Mouse (Mus musculus) CD4-positive helper T cell, adult 2 months (primary cell): ENCODE measurements around the gene Lpcat3.
"Not testable (repeated sequence)": the region's sequence is repeated elsewhere in the genome, so short reads cannot be mapped to it uniquely, and the experiment has no call there.

ENCODE experiments used
- DNase-seq: peaks from one replicate; pipeline ENCODE4 v3.0.0-alpha.2; 2012; ENCODE audit warnings: low read depth, missing footprints, low spot score

Lpcat3 gene

GRCm38 (mm10) chr6:124662477-124663423 is at the start of gene Lpcat3:
TSS of gene Lpcat3 (plus strand) at chr6:124663027.
- peak; percentile 99 for DNase-seq

GRCm38 (mm10) chr6:124625612-124626011 is 37.2 kb upstream of the Lpcat3 start:
- no peak for DNase-seq

GRCm38 (mm10) chr6:124626184-124626583 is 36.6 kb upstream of the Lpcat3 start:
- not testable (repeated sequence) for DNase-seq

GRCm38 (mm10) chr6:124630763-124631162 is 32.1 kb upstream of the Lpcat3 start:
- DNase-seq, result no peak

GRCm38 (mm10) chr6:124635985-124636384 is 26.8 kb upstream of the Lpcat3 start, which contains the start of gene C1s2:
TSS of gene C1s2 (minus strand) at chr6:124636085.
- DNase-seq, result not testable (repeated sequence)

- DNase-seq, result not testable (repeated sequence)
Observed at GRCm38 (mm10) chr6:124636858-124637460, 25.9 kb upstream of the Lpcat3 start.

GRCm38 (mm10) chr6:124640041-124640440 is 22.8 kb upstream of the Lpcat3 start:
- DNase-seq, result no peak

- DNase-seq, result peak; percentile 72
Observed at GRCm38 (mm10) chr6:124640997-124641396, 21.8 kb upstream of the Lpcat3 start.

GRCm38 (mm10) chr6:124646394-124646793 is 16.4 kb upstream of the Lpcat3 start:
- DNase-seq, result no peak

- no peak for DNase-seq
Observed at GRCm38 (mm10) chr6:124655893-124656292, 6.9 kb upstream of the Lpcat3 start.

GRCm38 (mm10) chr6:124658067-124658466 is 4.8 kb upstream of the Lpcat3 start:
- DNase-seq, result no peak

- no peak for DNase-seq
Observed at GRCm38 (mm10) chr6:124661156-124661806, 1.5 kb upstream of the Lpcat3 start.

- no peak for DNase-seq
Observed at GRCm38 (mm10) chr6:124661995-124662394, 832 bp upstream of the Lpcat3 start.

- no peak for DNase-seq
Observed at GRCm38 (mm10) chr6:124663424-124663795, 583 bp downstream of the Lpcat3 start.

GRCm38 (mm10) chr6:124664256-124664655 is 1.4 kb downstream of the Lpcat3 start:
- no peak for DNase-seq

- peak; percentile 43 for DNase-seq
Observed at GRCm38 (mm10) chr6:124665011-124665410, 2.2 kb downstream of the Lpcat3 start.

- DNase-seq, result no peak
Observed at GRCm38 (mm10) chr6:124669234-124669859, 6.5 kb downstream of the Lpcat3 start.

GRCm38 (mm10) chr6:124670281-124670900 is 7.6 kb downstream of the Lpcat3 start:
- DNase-seq, result no peak

- DNase-seq, result no peak
Observed at GRCm38 (mm10) chr6:124672100-124672499, 9.3 kb downstream of the Lpcat3 start.

GRCm38 (mm10) chr6:124673619-124674018 is 10.8 kb downstream of the Lpcat3 start:
- DNase-seq, result no peak

- no peak for DNase-seq
Observed at GRCm38 (mm10) chr6:124674591-124674990, 11.8 kb downstream of the Lpcat3 start.
